8 mouse cellular contexts compared by ENCODE assay signal in the genomic region with DNA sequence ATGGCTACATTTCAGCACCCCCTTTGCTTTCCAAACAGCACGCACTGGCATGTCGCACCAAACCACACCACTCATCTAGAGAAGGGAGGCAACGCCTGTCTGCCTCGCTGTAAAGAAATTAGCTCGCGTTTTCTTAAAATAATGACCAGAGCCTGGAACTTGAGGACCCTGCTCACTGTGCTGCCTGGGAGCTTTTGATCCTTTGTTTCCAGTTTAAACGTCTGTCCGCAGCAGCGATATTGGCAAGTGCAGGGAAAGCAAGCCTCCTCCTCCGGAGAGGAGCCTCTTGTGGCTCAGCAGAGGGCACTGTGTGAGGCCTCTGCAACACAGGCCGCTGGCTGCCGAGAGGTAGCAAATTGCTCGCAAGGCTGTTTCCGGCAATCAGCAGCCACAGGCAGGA.
DNase-seq lines count a peak whose midpoint lies in the region; ATAC-seq lines count a peak whose summit lies in the region.
"Had no signal": no experiment of that assay in that cellular context is flagged by ENCODE, and none has a peak within 500 bp of the region (broad histone marks: within the 10 kb centered on the region; RNA-seq: fewer than 3 reads in every experiment).

No protein-coding gene starts in this region.

- WGBS in forebrain, embryonic 14.5 days, result 2% methylated on average over 14 of the region's 14 CpGs
- 5% methylated on average over 14 of the region's 14 CpGs for WGBS in kidney, embryonic 16.5 days

- no peak for ATAC-seq in forebrain, embryonic 14.5 days
- ATAC-seq in kidney, embryonic 16.5 days (ENCODE audit: low FRiP score, low TSS enrichment), result peak; percentile 61; the same call in 1 of the 2 replicates
- no peak for ATAC-seq in monocyte, adult 5-6 weeks (replicated peaks; ENCODE audit: insufficient number of reproducible peaks, low FRiP score, low TSS enrichment, poor library complexity, severe bottlenecking)
- no peak for ATAC-seq in activated CD4-positive, CD25-positive, alpha-beta regulatory T cell, adult 4 months

- DNase-seq in embryo, embryonic 10.5 days (ENCODE audit: low spot score), result peak; percentile 83
- peak; percentile 67 for DNase-seq in forebrain, embryonic 14.5 days (ENCODE audit: low spot score)
- peak; percentile 12 for DNase-seq in lung, postnatal 25 days (ENCODE audit: low spot score)
- DNase-seq in layer of hippocampus, adult 9-11 months, result no peak

- H3K4me2 ChIP-seq in forebrain, embryonic 14.5 days (ENCODE audit: low read length), result no peak overlapping the region
- peak overlapping the region; percentile 18 for H3K4me2 ChIP-seq in kidney, embryonic 16.5 days (replicated peaks; ENCODE audit: low read depth, low read length)
- H3K4me2 ChIP-seq: liver, embryonic 15.5 days had no signal

- no peak overlapping the region for H3K9ac ChIP-seq in forebrain, embryonic 14.5 days (ENCODE audit: low read length)
- H3K9ac ChIP-seq in kidney, embryonic 16.5 days (replicated peaks; ENCODE audit: low read length), result no peak overlapping the region
- H3K9ac ChIP-seq: liver, embryonic 15.5 days had no signal

- H3K27ac ChIP-seq in forebrain, embryonic 14.5 days (ENCODE audit: low read depth, low read length), result no peak overlapping the region
- no peak overlapping the region for H3K27ac ChIP-seq in kidney, embryonic 16.5 days (ENCODE audit: low read length)
- H3K27ac ChIP-seq: liver, embryonic 15.5 days had no signal

- H3K4me3 ChIP-seq in forebrain, embryonic 14.5 days (ENCODE audit: low read depth, low read length), result no peak overlapping the region
- H3K4me3 ChIP-seq in kidney, embryonic 16.5 days (ENCODE audit: low read length), result no peak overlapping the region
- H3K4me3 ChIP-seq: liver, embryonic 15.5 days had no signal

- no peaks in the 10 kb centered on the region for H3K36me3 ChIP-seq in forebrain, embryonic 14.5 days (ENCODE audit: control insufficient read depth, insufficient read depth, low read length)
- no peaks in the 10 kb centered on the region for H3K36me3 ChIP-seq in kidney, embryonic 16.5 days (ENCODE audit: insufficient read depth, low read length)
- H3K36me3 ChIP-seq: liver, embryonic 15.5 days had no signal

- H3K4me1 ChIP-seq in forebrain, embryonic 14.5 days (ENCODE audit: control insufficient read depth, insufficient read depth, low read length), result peaks cover 8% of the 10 kb centered on the region
- no peaks in the 10 kb centered on the region; the same call in 1 of the 2 replicates for H3K4me1 ChIP-seq in kidney, embryonic 16.5 days (ENCODE audit: insufficient read depth, low read length)
- H3K4me1 ChIP-seq: liver, embryonic 15.5 days had no signal

- peaks cover 76% of the 10 kb centered on the region for H3K27me3 ChIP-seq in forebrain, embryonic 14.5 days (replicated peaks; ENCODE audit: control insufficient read depth, insufficient read depth, low read length)
- H3K27me3 ChIP-seq in kidney, embryonic 16.5 days (ENCODE audit: insufficient read depth, low read length), result peaks cover 67% of the 10 kb centered on the region
- H3K27me3 ChIP-seq: liver, embryonic 15.5 days had no signal

- H3K9me3 ChIP-seq in forebrain, embryonic 14.5 days (replicated peaks; ENCODE audit: control insufficient read depth, low read length), result no peaks in the 10 kb centered on the region
- H3K9me3 ChIP-seq in kidney, embryonic 16.5 days (ENCODE audit: low read length), result no peaks in the 10 kb centered on the region; the same call in 1 of the 2 replicates
- H3K9me3 ChIP-seq: liver, embryonic 15.5 days had no signal
